Comparison of ENCODE assay signal across 7 mouse cellular contexts in genomic region chr4:150087890-150088530, GRCm38 (mm10). TPM values are rescaled to one million over a fixed set of nuclear protein-coding genes. Genes with fewer than 3 reads are reported as not detected.
A peak's percentile ranks its signal among the peaks of the same experiment; 100 is the strongest.
DNase-seq lines count a peak whose midpoint lies in the region; ATAC-seq and TF ChIP-seq lines count a peak whose summit lies in the region.

No protein-coding gene starts in this region.

- no peaks in the 10 kb centered on the region for H3K27me3 ChIP-seq in testis, adult 2 months (ENCODE audit: control insufficient read depth, insufficient read depth, low read length)
- peaks cover 6% of the 10 kb centered on the region for H3K27me3 ChIP-seq in heart, embryonic 12.5 days (replicated peaks)
- peaks cover 15% of the 10 kb centered on the region for H3K27me3 ChIP-seq in liver, embryonic 14.5 days (ENCODE audit: control insufficient read depth, insufficient read depth, low read length)

- peak overlapping the region; percentile 82 for H3K9ac ChIP-seq in heart, embryonic 12.5 days
- H3K9ac ChIP-seq in liver, embryonic 14.5 days (replicated peaks) = peak overlapping the region; percentile 44

- 15% methylated on average over 29 of the region's 29 CpGs for WGBS in heart, embryonic 12.5 days
- WGBS in liver, embryonic 14.5 days (ENCODE audit: insufficient replicate concordance) = 19% methylated on average over 29 of the region's 29 CpGs

- no peak for ATAC-seq in heart, embryonic 12.5 days (ENCODE audit: insufficient number of reproducible peaks, low FRiP score)
- ATAC-seq in liver, embryonic 14.5 days (ENCODE audit: insufficient read depth) = no peak
- ATAC-seq in megakaryocyte-erythroid progenitor cell, adult 5-6 weeks (replicated peaks; ENCODE audit: low FRiP score, low TSS enrichment, poor library complexity, severe bottlenecking) = no peak

- peak overlapping the region; percentile 79 for H3K4me3 ChIP-seq in testis, adult 2 months (ENCODE audit: control insufficient read depth, low read depth, low read length)
- peak overlapping the region; percentile 67 for H3K4me3 ChIP-seq in heart, embryonic 12.5 days
- peak overlapping the region; percentile 31 to 53 for H3K4me3 ChIP-seq in liver, embryonic 14.5 days (ENCODE audit: insufficient read depth in 1 of 2, low read depth in 2 of 2, low read length in 2 of 2)

- no peak overlapping the region for H3K27ac ChIP-seq in testis, adult 2 months (ENCODE audit: control insufficient read depth, insufficient read depth, low read depth, low read length)
- H3K27ac ChIP-seq in heart, embryonic 12.5 days (ENCODE audit: poor library complexity, severe bottlenecking) = peak overlapping the region; percentile 69
- H3K27ac ChIP-seq in liver, embryonic 14.5 days = no peak overlapping the region

- H3K36me3 ChIP-seq in testis, adult 2 months (ENCODE audit: control insufficient read depth, insufficient read depth, low read length) = no peaks in the 10 kb centered on the region
- H3K36me3 ChIP-seq in heart, embryonic 12.5 days = no peaks in the 10 kb centered on the region
- H3K36me3 ChIP-seq in liver, embryonic 14.5 days (replicated peaks; ENCODE audit: control insufficient read depth, insufficient read depth, low read depth) = no peaks in the 10 kb centered on the region

- TF ChIP-seq POLR2A in testis, adult 2 months (IDR thresholded peaks at IDR 0.05; ENCODE audit: control insufficient read depth, low read depth, low read length) = no peak

- no peaks in the 10 kb centered on the region; the same call in none of the 2 replicates for H3K4me1 ChIP-seq in testis, adult 2 months (ENCODE audit: control insufficient read depth, insufficient read depth, low read length)
- H3K4me1 ChIP-seq in heart, embryonic 12.5 days (replicated peaks) = peaks cover 40% of the 10 kb centered on the region
- H3K4me1 ChIP-seq in liver, embryonic 14.5 days (replicated peaks; ENCODE audit: control insufficient read depth in 2 of 2, insufficient read depth in 2 of 2, low read length in 1 of 2) = peaks cover 0 to 2% of the 10 kb centered on the region in 2 experiments; a peak in 2 of 4 replicates

- H3K4me2 ChIP-seq in heart, embryonic 12.5 days = peak overlapping the region; percentile 97
- H3K4me2 ChIP-seq in liver, embryonic 14.5 days (ENCODE audit: low read depth) = peak overlapping the region; percentile 82

- TF ChIP-seq EP300 in liver, embryonic 14.5 days (IDR thresholded peaks at IDR 0.05; ENCODE audit: low read depth) = no peak

- no peak for DNase-seq in testis, postnatal 14 days (ENCODE audit: low spot score)
- DNase-seq in liver, embryonic 14.5 days (ENCODE audit: low read depth in 3 of 3, low spot score in 3 of 3) = no peak
- no peak for DNase-seq in urinary bladder, postnatal 4 days (ENCODE audit: low spot score in 2 of 2)
- DNase-seq in c-Kit-positive CD71-positive TER-119-positive erythroid progenitor cells, embryonic 14.5 days (ENCODE audit: low spot score) = no peak

- no peak for TF ChIP-seq CTCF in testis, adult 2 months (IDR thresholded peaks at IDR 0.05; ENCODE audit: control insufficient read depth, insufficient read depth, insufficient replicate concordance, low read depth, low read length)
- TF ChIP-seq CTCF in liver, embryonic 14.5 days (IDR thresholded peaks at IDR 0.05; ENCODE audit: low read depth) = no peak

- H3K9me3 ChIP-seq in heart, embryonic 12.5 days (replicated peaks) = peaks cover 6% of the 10 kb centered on the region; the same call in 1 of the 2 replicates
- no peaks in the 10 kb centered on the region for H3K9me3 ChIP-seq in liver, embryonic 14.5 days (ENCODE audit: control insufficient read depth, low read length)

RNA-seq across cellular contexts. Expression of gene Gpr157, which starts 0.8 kb away (rescaled TPM):
- 0.96 and 1.3 TPM in 2 replicates for polyA plus RNA-seq in testis, adult 2 months (2012; rRNA removed)
- polyA plus RNA-seq in heart, embryonic 12.5 days (2016; fragmentation: Nextera tagmentation; extraction: Ambion mirVana) = 2.1 and 2.2 TPM in 2 replicates
- 0.25 and 0.31 TPM in 2 replicates for polyA plus RNA-seq in liver, embryonic 14.5 days (2012; rRNA removed)
- polyA plus RNA-seq in liver, embryonic 14.5 days (2014; fragmentation: Nextera tagmentation; extraction: Ambion mirVana) = 0.05 and 0.08 TPM in 2 replicates
- total RNA-seq in megakaryocyte-erythroid progenitor cell, adult 5-6 weeks (2014; fragmentation: Nextera tagmentation) = 0.33 and 1.0 TPM in 2 replicates
- 0.33 and 0.99 TPM in 2 replicates for total RNA-seq in megakaryocyte-erythroid progenitor cell, adult 5-6 weeks (2017)

RNA-seq across cellular contexts. Expression of gene Slc2a5, which starts 31.1 kb away (rescaled TPM):
- polyA plus RNA-seq in testis, adult 2 months (2012; rRNA removed) = 732 and 736 TPM in 2 replicates
- 1.2 and 1.7 TPM in 2 replicates for polyA plus RNA-seq in heart, embryonic 12.5 days (2016; fragmentation: Nextera tagmentation; extraction: Ambion mirVana)
- polyA plus RNA-seq in liver, embryonic 14.5 days (2012; rRNA removed) = 0.08 and 0.19 TPM in 2 replicates
- polyA plus RNA-seq in liver, embryonic 14.5 days (2014; fragmentation: Nextera tagmentation; extraction: Ambion mirVana) = 0.18 and 0.43 TPM in 2 replicates
- not detected in 2 replicates for total RNA-seq in megakaryocyte-erythroid progenitor cell, adult 5-6 weeks (2014; fragmentation: Nextera tagmentation)
- total RNA-seq in megakaryocyte-erythroid progenitor cell, adult 5-6 weeks (2017) = not detected in 2 replicates

Comparison
In these comparisons a context has a peak if more than half of its experiments do, and no peak if none do; other contexts are left out.
1. RNA of gene Slc2a5, which starts 31.1 kb away (polyA plus RNA-seq): 732 to 736 TPM in testis, adult 2 months; 1.2 to 1.7 TPM in heart, embryonic 12.5 days and 0.08 to 0.43 TPM in liver, embryonic 14.5 days; every median in the first group is over 100 times any median in the second.
2. Peak in every context shown above with its lines, with median percentiles within 50 percentile points of each other: H3K4me3 ChIP-seq.